Mouse (Mus musculus) kidney, adult 2 months (tissue): Measurements from ENCODE around the gene Cyb561. TPM values are rescaled to one million over a fixed set of nuclear protein-coding genes. Genes with fewer than 3 reads are reported as not detected.
A peak's percentile ranks its signal among the peaks of the same experiment; 100 is the strongest.

ENCODE experiments used
- DNase-seq: peaks from one replicate; pipeline ENCODE4 v3.0.0; 2021
- H3K27ac ChIP-seq: fragments of 200-500 bp; 2 replicates; pipeline ENCODE4 v1.5.1; 2012; ENCODE audit warnings: low read depth, low read length, control low read depth, inconsistent platforms; ENCODE audit not compliant: insufficient read depth
- H3K27me3 ChIP-seq: fragments of 200-500 bp; replicated peaks from 2 replicates; pipeline ENCODE4 v1.6.1; 2012; ENCODE audit warnings: mild to moderate bottlenecking, moderate library complexity, low read length, inconsistent platforms; ENCODE audit not compliant: control insufficient read depth, insufficient read depth
- H3K36me3 ChIP-seq: fragments of 200-500 bp; 2 replicates; pipeline ENCODE4 v1.6.1; 2012; ENCODE audit warnings: mild to moderate bottlenecking, moderate library complexity, low read length, inconsistent platforms; ENCODE audit not compliant: control insufficient read depth, insufficient read depth
- H3K4me1 ChIP-seq: fragments of 200-500 bp; 2 replicates; pipeline ENCODE4 v1.6.1; 2011; ENCODE audit warnings: low read length; ENCODE audit not compliant: control insufficient read depth, insufficient read depth
- H3K4me3 ChIP-seq: fragments of 200-500 bp; 2 replicates; pipeline ENCODE4 v1.5.1; 2011; ENCODE audit warnings: mild to moderate bottlenecking, low read depth, low read length, control low read depth; ENCODE audit not compliant: insufficient read depth
- CTCF ChIP-seq: fragments of 200-500 bp; conservative IDR thresholded peaks from 2 replicates; pipeline ENCODE4 v1.5.1; 2011; ENCODE audit warnings: low read depth, mild to moderate bottlenecking, control low read depth, low read length, moderate library complexity, mixed read lengths; ENCODE audit not compliant: insufficient read depth, insufficient read length
- POLR2A ChIP-seq: fragments of 200-500 bp; IDR thresholded peaks from one replicate; pipeline ENCODE4 v1.6.1; 2011; ENCODE audit warnings: low read depth, low read length, control low read depth
- WGBS: fragments of 180-500 bp; shearing (Covaris S2); methylation state at CpG from one replicate; pipeline ENCODE4 v1.1.7; 2018; 5-methylcytosine and 5-hydroxymethylcytosine counted together
- polyA plus RNA-seq: library from polyadenylated mRNA; depleted of rRNA; stranded (reverse); fragments of >200 nt; gene quantifications from 2 replicates; pipeline ENCODE4 v1.2.3, GENCODE M21; 2012; rRNA removed

Gene Cyb561
- 31.1 and 32.2 TPM in 2 replicates for polyA plus RNA-seq

GRCm38 (mm10) chr11:105952911-105953386 lies at the start of gene Cyb561:
Gene Cyb561 (minus strand): TSS chr11:105953336.
- no peak within 1 kb of the TSS for H3K4me3 ChIP-seq
- 53% methylated on average over 12 of the region's 12 CpGs for WGBS

GRCm38 (mm10) chr11:106001718-106002117 lies 48.6 kb upstream of the Cyb561 start:
- 28% methylated on average over 4 of the region's 4 CpGs for WGBS

More at GRCm38 (mm10) chr11:105952911-105953386, at the start of gene Cyb561:
- Histone ChIP-seq H3K27me3 (no peaks in the 10 kb centered on the region), H3K27ac (peak within 1 kb of the TSS; percentile 25; the same call in 1 of the 2 replicates), H3K4me1 (peaks cover 14% of the 10 kb centered on the region; the same call in 1 of the 2 replicates), H3K36me3 (no peaks in the 10 kb centered on the region)
- DNase-seq: no peak
- TF ChIP-seq CTCF (no peak), POLR2A (no peak)

GRCm38 (mm10) chr11:106000062-106000461 lies 46.9 kb upstream of the Cyb561 start:
- Histone ChIP-seq H3K4me1 (peaks cover 8% of the 10 kb centered on the region), H3K27ac (no peak overlapping the region), H3K4me3 (no peak overlapping the region), H3K27me3 (no peaks in the 10 kb centered on the region), H3K36me3 (no peaks in the 10 kb centered on the region)
- 93% methylated on average over 6 of the region's 6 CpGs for WGBS
- TF ChIP-seq POLR2A (no peak), CTCF (no peak)
- no peak for DNase-seq

More at GRCm38 (mm10) chr11:106001718-106002117, 48.6 kb upstream of the Cyb561 start:
- Histone ChIP-seq H3K36me3 (no peaks in the 10 kb centered on the region), H3K27me3 (no peaks in the 10 kb centered on the region), H3K4me3 (no peak overlapping the region), H3K4me1 (peaks cover 16% of the 10 kb centered on the region), H3K27ac (no peak overlapping the region)
- peak; percentile 60 for DNase-seq
- 0 out of 2 replicates have a peak, but pooled peaks have one; percentile 17 for TF ChIP-seq CTCF
- TF ChIP-seq POLR2A: no peak

- no peak for DNase-seq
- WGBS: 91% methylated on average over 3 of the region's 3 CpGs
- no peak for TF ChIP-seq POLR2A
- no peak for TF ChIP-seq CTCF
- Histone ChIP-seq H3K27ac (no peak within 1 kb of the TSS), H3K36me3 (no peaks in the 10 kb centered on the region), H3K27me3 (no peaks in the 10 kb centered on the region), H3K4me1 (no peaks in the 10 kb centered on the region), H3K4me3 (no peak within 1 kb of the TSS)
These were observed 41.2 kb upstream of the Cyb561 start, which contains the start of gene Ace3 for GRCm38 (mm10) chr11:105994375-105994774. Gene Ace3 (plus strand): TSS chr11:105994675.

GRCm38 (mm10) chr11:105990231-105990630 lies 37.1 kb upstream of the Cyb561 start:
- H3K27me3 ChIP-seq: no peaks in the 10 kb centered on the region
- no peak for TF ChIP-seq POLR2A
- TF ChIP-seq CTCF: no peak
- H3K36me3 ChIP-seq: no peaks in the 10 kb centered on the region
- 37% methylated on average over 2 of the region's 2 CpGs for WGBS
- no peak overlapping the region for H3K4me3 ChIP-seq
- DNase-seq: peak; percentile 67
- H3K27ac ChIP-seq: no peak overlapping the region
- H3K4me1 ChIP-seq: no peaks in the 10 kb centered on the region

GRCm38 (mm10) chr11:105989446-105989845 lies 36.3 kb upstream of the Cyb561 start:
- TF ChIP-seq POLR2A: no peak
- no peak for TF ChIP-seq CTCF
- no peak for DNase-seq
- no peak overlapping the region for H3K4me3 ChIP-seq
- H3K27me3 ChIP-seq: no peaks in the 10 kb centered on the region
- no peaks in the 10 kb centered on the region for H3K4me1 ChIP-seq
- no peak overlapping the region for H3K27ac ChIP-seq
- 54% methylated on average over 6 of the region's 6 CpGs for WGBS
- no peaks in the 10 kb centered on the region for H3K36me3 ChIP-seq

- TF ChIP-seq POLR2A (no peak), CTCF (no peak)
- no peaks in the 10 kb centered on the region for H3K27me3 ChIP-seq
- H3K27ac ChIP-seq: no peak overlapping the region
- 61% methylated on average over 6 of the region's 6 CpGs for WGBS
- no peaks in the 10 kb centered on the region for H3K36me3 ChIP-seq
- no peak for DNase-seq
- no peak overlapping the region for H3K4me3 ChIP-seq
- no peaks in the 10 kb centered on the region for H3K4me1 ChIP-seq
These were observed 34.3 kb upstream of the Cyb561 start for GRCm38 (mm10) chr11:105987446-105987845.
